Mouse (Mus musculus) left cerebral cortex, adult 9 months (tissue): ENCODE data around the gene Trex1.
A peak's percentile ranks its signal among the peaks of the same experiment; 100 is the strongest.

Source experiments
- DNase-seq, 2 experiments: peaks; one replicate each; pipeline ENCODE4 v3.0.0; 2022; ENCODE audit warnings: low spot score in 2 of 2

Gene Trex1

GRCm38 (mm10) chr9:109051651-109052489 lies 7.7 kb downstream of the Trex1 start:
- no peak for DNase-seq

GRCm38 (mm10) chr9:109051011-109051501 lies 8.5 kb downstream of the Trex1 start:
- no peak for DNase-seq

GRCm38 (mm10) chr9:109050674-109050997 lies 8.9 kb downstream of the Trex1 start:
- no peak for DNase-seq

- DNase-seq, result no peak
These were observed 9.4 kb downstream of the Trex1 start for GRCm38 (mm10) chr9:109049996-109050673.

GRCm38 (mm10) chr9:109049316-109049715 lies 10.2 kb downstream of the Trex1 start:
- DNase-seq, result no peak

GRCm38 (mm10) chr9:109046306-109046705 lies 13.2 kb downstream of the Trex1 start:
- DNase-seq, result peak in 1 of 2 experiments; percentile 63

- peak in 1 of 2 experiments; percentile 1 for DNase-seq
These were observed 18.2 kb downstream of the Trex1 start for GRCm38 (mm10) chr9:109041351-109041750.

- DNase-seq, result peak in 1 of 2 experiments; percentile 0
These were observed 18.6 kb downstream of the Trex1 start for GRCm38 (mm10) chr9:109040906-109041305.

GRCm38 (mm10) chr9:109040216-109040615 lies 19.3 kb downstream of the Trex1 start:
- DNase-seq, result peak in 1 of 2 experiments; percentile 1

- peak in 1 of 2 experiments; percentile 1 for DNase-seq
These were observed 19.9 kb downstream of the Trex1 start for GRCm38 (mm10) chr9:109039681-109040080.

- no peak for DNase-seq
These were observed 20.6 kb downstream of the Trex1 start for GRCm38 (mm10) chr9:109038901-109039364.

GRCm38 (mm10) chr9:109038086-109038895 lies 21.2 kb downstream of the Trex1 start, which contains the start of gene Shisa5:
Gene Shisa5 (plus strand): TSS chr9:109038565.
- peak in 1 of 2 experiments; percentile 13 for DNase-seq

GRCm38 (mm10) chr9:109032435-109032834 lies 27.1 kb downstream of the Trex1 start:
- DNase-seq, result no peak

GRCm38 (mm10) chr9:109031686-109032085 lies 27.8 kb downstream of the Trex1 start:
- no peak for DNase-seq

- DNase-seq, result no peak
These were observed 28.5 kb downstream of the Trex1 start for GRCm38 (mm10) chr9:109031001-109031400.

- DNase-seq, result no peak
These were observed 29.2 kb downstream of the Trex1 start for GRCm38 (mm10) chr9:109030312-109030711.

- no peak for DNase-seq
These were observed 30.6 kb downstream of the Trex1 start for GRCm38 (mm10) chr9:109028919-109029318.

GRCm38 (mm10) chr9:109028421-109028820 lies 31.1 kb downstream of the Trex1 start:
- no peak for DNase-seq

- DNase-seq, result no peak
These were observed 32.0 kb downstream of the Trex1 start for GRCm38 (mm10) chr9:109027521-109027920.

GRCm38 (mm10) chr9:109022866-109023685 lies 36.5 kb downstream of the Trex1 start:
- DNase-seq, result peak; percentile 55 to 73

- DNase-seq, result peak in 1 of 2 experiments; percentile 9
These were observed 38.1 kb downstream of the Trex1 start for GRCm38 (mm10) chr9:109021428-109021827.
